Mouse (Mus musculus) lung, embryonic 14.5 days (tissue): ENCODE results near the gene Crlf2. TPM values are rescaled to one million over a fixed set of nuclear protein-coding genes. Genes with fewer than 3 reads are reported as not detected.

Experiments
- ATAC-seq: fragments of 200-750 bp; cut with Nextera tagmentation; 2 replicates; pipeline ENCODE4 v1.8.0; 2017; ENCODE audit warnings: mild to moderate bottlenecking, moderate TSS enrichment, moderate library complexity; ENCODE audit not compliant: insufficient read depth
- DNase-seq: peaks from one replicate; pipeline ENCODE4 v3.0.0-alpha.2; 2015
- H3K27ac ChIP-seq: fragments of 300-500 bp; sonication (generic); 2 replicates; pipeline ENCODE4 v1.5.1; 2014; ENCODE audit warnings: low read depth, mild to moderate bottlenecking, moderate library complexity
- H3K27me3 ChIP-seq: fragments of 300-500 bp; sonication (generic); 2 replicates; pipeline ENCODE4 v1.6.1; 2014; ENCODE audit warnings: low read length, control low read depth; ENCODE audit not compliant: insufficient read depth
- H3K36me3 ChIP-seq: fragments of 300-500 bp; sonication (generic); 2 replicates; pipeline ENCODE4 v1.6.1; 2014; ENCODE audit warnings: control low read depth; ENCODE audit not compliant: insufficient read depth
- H3K4me1 ChIP-seq: fragments of 300-500 bp; sonication (generic); 2 replicates; pipeline ENCODE4 v1.6.1; 2014; ENCODE audit warnings: antibody characterized with exemption, control low read depth; ENCODE audit not compliant: insufficient read depth
- H3K4me2 ChIP-seq: fragments of 300-500 bp; sonication (generic); 2 replicates; pipeline ENCODE4 v1.6.1; 2014; ENCODE audit warnings: mild to moderate bottlenecking
- H3K4me3 ChIP-seq: fragments of 300-500 bp; sonication (generic); 2 replicates; pipeline ENCODE4 v1.5.1; 2014; ENCODE audit warnings: low read depth, low read length
- H3K9ac ChIP-seq: fragments of 300-500 bp; sonication (generic); 2 replicates; pipeline ENCODE4 v1.6.1; 2014
- H3K9me3 ChIP-seq: fragments of 300-500 bp; sonication (generic); 2 replicates; pipeline ENCODE4 v1.6.1; 2016; ENCODE audit warnings: low read depth, low read length, control low read depth
- CTCF ChIP-seq: IDR thresholded peaks from 2 replicates; pipeline ENCODE4 v1.5.1; 2016; ENCODE audit warnings: antibody characterized with exemption, low read depth
- WGBS: fragments of 180-500 bp; shearing (Covaris S2); extraction: QIAGEN DNeasy Blood & Tissue Kit; methylation state at CpG from one replicate; pipeline ENCODE4 v1.1.7; 2014; 5-methylcytosine and 5-hydroxymethylcytosine counted together
- polyA plus RNA-seq: library from polyadenylated mRNA; unstranded; fragments of >200 nt; fragmentation: Nextera tagmentation; extraction: Ambion mirVana; gene quantifications from 2 replicates; pipeline ENCODE4 v1.2.1, GENCODE M21; 2014

Crlf2 gene
- polyA plus RNA-seq: 10.7 and 10.9 TPM in 2 replicates

- Histone ChIP-seq H3K4me3 (peak within 1 kb of the TSS; percentile 59), H3K36me3 (0 out of 2 replicates have a peak, but pooled peaks cover 4% of the 10 kb centered on the region), H3K9ac (peak within 1 kb of the TSS; percentile 52), H3K27me3 (no peaks in the 10 kb centered on the region), H3K9me3 (peaks cover 25% of the 10 kb centered on the region), H3K27ac (peak within 1 kb of the TSS; percentile 94), H3K4me2 (peak within 1 kb of the TSS; percentile 58), H3K4me1 (no peaks in the 10 kb centered on the region)
- DNase-seq (peak; percentile 95), ATAC-seq (peak; percentile 76)
- WGBS: under 1% methylated on average over 39 of the region's 73 CpGs
- TF ChIP-seq CTCF: no peak
Observed at GRCm38 (mm10) chr5:109558404-109559160, at the start of gene Crlf2. Gene Crlf2, minus strand, starts transcription at chr5:109558993.

GRCm38 (mm10) chr5:109602585-109602984 lies 43.8 kb upstream of the Crlf2 start:
- H3K4me2 ChIP-seq: no peak overlapping the region
- no peak overlapping the region for H3K4me3 ChIP-seq
- H3K9ac ChIP-seq: no peak overlapping the region
- no peaks in the 10 kb centered on the region for H3K9me3 ChIP-seq
- ATAC-seq (no peak), DNase-seq (peak; percentile 77)
- 42% methylated on average over 1 of the region's 1 CpGs for WGBS
- no peak overlapping the region for H3K27ac ChIP-seq
- H3K4me1 ChIP-seq: no peaks in the 10 kb centered on the region
- no peaks in the 10 kb centered on the region for H3K36me3 ChIP-seq
- H3K27me3 ChIP-seq: no peaks in the 10 kb centered on the region
- TF ChIP-seq CTCF: peak; percentile 71

GRCm38 (mm10) chr5:109601080-109601479 lies 42.3 kb upstream of the Crlf2 start:
- no peak overlapping the region for H3K9ac ChIP-seq
- no peaks in the 10 kb centered on the region for H3K9me3 ChIP-seq
- WGBS: 16% methylated on average over 3 of the region's 3 CpGs
- ATAC-seq (no peak), DNase-seq (peak; percentile 73)
- H3K36me3 ChIP-seq: no peaks in the 10 kb centered on the region
- TF ChIP-seq CTCF: peak; percentile 62
- H3K4me1 ChIP-seq: no peaks in the 10 kb centered on the region
- no peak overlapping the region for H3K4me2 ChIP-seq
- H3K27me3 ChIP-seq: no peaks in the 10 kb centered on the region
- H3K27ac ChIP-seq: no peak overlapping the region
- no peak overlapping the region for H3K4me3 ChIP-seq

- DNase-seq: no peak
- no peak overlapping the region for H3K4me3 ChIP-seq
- no peak for ATAC-seq
- H3K4me1 ChIP-seq: no peaks in the 10 kb centered on the region
- no peak overlapping the region for H3K9ac ChIP-seq
- H3K27ac ChIP-seq: no peak overlapping the region
- H3K4me2 ChIP-seq: no peak overlapping the region
- H3K9me3 ChIP-seq: no peaks in the 10 kb centered on the region
- no peak for TF ChIP-seq CTCF
- no peaks in the 10 kb centered on the region for H3K27me3 ChIP-seq
- H3K36me3 ChIP-seq: no peaks in the 10 kb centered on the region
Observed at GRCm38 (mm10) chr5:109598876-109599275, 40.1 kb upstream of the Crlf2 start.

- Histone ChIP-seq H3K4me1 (no peaks in the 10 kb centered on the region), H3K36me3 (no peaks in the 10 kb centered on the region), H3K27me3 (no peaks in the 10 kb centered on the region), H3K4me3 (no peak overlapping the region), H3K27ac (no peak overlapping the region), H3K4me2 (no peak overlapping the region), H3K9me3 (no peaks in the 10 kb centered on the region), H3K9ac (no peak overlapping the region)
- ATAC-seq: no peak
- peak; percentile 59 for TF ChIP-seq CTCF
- 31% methylated on average over 5 of the region's 5 CpGs for WGBS
- DNase-seq: peak; percentile 7
Observed at GRCm38 (mm10) chr5:109596647-109597046, 37.9 kb upstream of the Crlf2 start.

GRCm38 (mm10) chr5:109562829-109563228 lies 4.0 kb upstream of the Crlf2 start:
- no peak for DNase-seq
- no peaks in the 10 kb centered on the region; the same call in 1 of the 2 replicates for H3K9me3 ChIP-seq
- H3K27ac ChIP-seq: no peak overlapping the region
- no peak for TF ChIP-seq CTCF
- no peaks in the 10 kb centered on the region for H3K27me3 ChIP-seq
- ATAC-seq: no peak
- no peak overlapping the region for H3K9ac ChIP-seq
- H3K4me3 ChIP-seq: no peak overlapping the region
- H3K4me2 ChIP-seq: no peak overlapping the region
- H3K36me3 ChIP-seq: no peaks in the 10 kb centered on the region
- 50% methylated on average over 2 of the region's 2 CpGs for WGBS
- H3K4me1 ChIP-seq: no peaks in the 10 kb centered on the region

- no peak for TF ChIP-seq CTCF
- DNase-seq (peak; percentile 38), ATAC-seq (no peak)
- no peaks in the 10 kb centered on the region for H3K4me1 ChIP-seq
- H3K9ac ChIP-seq: no peak overlapping the region
- peak overlapping the region; percentile 58 for H3K4me2 ChIP-seq
- H3K36me3 ChIP-seq: 0 out of 2 replicates have a peak, but pooled peaks cover 4% of the 10 kb centered on the region
- no peaks in the 10 kb centered on the region for H3K27me3 ChIP-seq
- WGBS: 24% methylated on average over 6 of the region's 6 CpGs
- peak overlapping the region; percentile 94 for H3K27ac ChIP-seq
- H3K4me3 ChIP-seq: peak overlapping the region; percentile 59
- H3K9me3 ChIP-seq: peaks cover 25% of the 10 kb centered on the region
Observed at GRCm38 (mm10) chr5:109559191-109559590, 398 bp upstream of the Crlf2 start.
